Mouse (Mus musculus): ENCODE results near the gene Fbxw8.

The Fbxw8 gene

GRCm38 (mm10) chr5:118029420-118029819 is 125.8 kb downstream of the Fbxw8 start:
- in situ Hi-C loops (cut with MboI; ENCODE audit: unreplicated experiment in 2 of 2), result no loop called here

GRCm38 (mm10) chr5:118029035-118029408 is 126.2 kb downstream of the Fbxw8 start:
- in situ Hi-C loops (cut with MboI; ENCODE audit: unreplicated experiment in 2 of 2), result no loop called here

- in situ Hi-C loops (cut with MboI; ENCODE audit: unreplicated experiment in 2 of 2), result no loop called here
Measured at GRCm38 (mm10) chr5:118028191-118029034, 126.9 kb downstream of the Fbxw8 start.

GRCm38 (mm10) chr5:118027698-118028190 is 127.5 kb downstream of the Fbxw8 start, which contains the start of gene Tesc:
Gene Tesc, plus strand, starts transcription at chr5:118027743.
- in situ Hi-C loops (cut with MboI; ENCODE audit: unreplicated experiment in 2 of 2), result no loop called here

- in situ Hi-C loops (cut with MboI; ENCODE audit: unreplicated experiment in 2 of 2), result no loop called here
Measured at GRCm38 (mm10) chr5:118027101-118027697, 128.1 kb downstream of the Fbxw8 start.

GRCm38 (mm10) chr5:118026343-118026742 is 128.9 kb downstream of the Fbxw8 start:
- in situ Hi-C loops (cut with MboI; ENCODE audit: unreplicated experiment in 2 of 2), result no loop called here

- in situ Hi-C loops (cut with MboI; ENCODE audit: unreplicated experiment in 2 of 2), result no loop called here
Measured at GRCm38 (mm10) chr5:118025880-118026279, 129.4 kb downstream of the Fbxw8 start.

GRCm38 (mm10) chr5:118023053-118023452 is 132.2 kb downstream of the Fbxw8 start:
- in situ Hi-C loops (cut with MboI; ENCODE audit: unreplicated experiment in 2 of 2), result no loop called here

- in situ Hi-C loops (cut with MboI; ENCODE audit: unreplicated experiment in 2 of 2), result no loop called here
Measured at GRCm38 (mm10) chr5:118019905-118020304, 135.4 kb downstream of the Fbxw8 start.

- in situ Hi-C loops (cut with MboI; ENCODE audit: unreplicated experiment in 2 of 2), result no loop called here
Measured at GRCm38 (mm10) chr5:118017527-118017926, 137.7 kb downstream of the Fbxw8 start.

- in situ Hi-C loops (cut with MboI; ENCODE audit: unreplicated experiment in 2 of 2), result no loop called here
Measured at GRCm38 (mm10) chr5:118015669-118016068, 139.6 kb downstream of the Fbxw8 start.

- in situ Hi-C loops (cut with MboI; ENCODE audit: unreplicated experiment in 2 of 2), result no loop called here
Measured at GRCm38 (mm10) chr5:118015028-118015427, 140.2 kb downstream of the Fbxw8 start.
